Mouse (Mus musculus) embryo, embryonic 9.5 days (tissue): ENCODE results near the gene Gphn.
A peak's percentile ranks its signal among the peaks of the same experiment; 100 is the strongest.

Experiments used
- DNase-seq: peaks from one replicate; pipeline ENCODE4 v3.0.0-alpha.2; 2017; ENCODE audit errors: extremely low spot score

Gphn gene

DNA sequence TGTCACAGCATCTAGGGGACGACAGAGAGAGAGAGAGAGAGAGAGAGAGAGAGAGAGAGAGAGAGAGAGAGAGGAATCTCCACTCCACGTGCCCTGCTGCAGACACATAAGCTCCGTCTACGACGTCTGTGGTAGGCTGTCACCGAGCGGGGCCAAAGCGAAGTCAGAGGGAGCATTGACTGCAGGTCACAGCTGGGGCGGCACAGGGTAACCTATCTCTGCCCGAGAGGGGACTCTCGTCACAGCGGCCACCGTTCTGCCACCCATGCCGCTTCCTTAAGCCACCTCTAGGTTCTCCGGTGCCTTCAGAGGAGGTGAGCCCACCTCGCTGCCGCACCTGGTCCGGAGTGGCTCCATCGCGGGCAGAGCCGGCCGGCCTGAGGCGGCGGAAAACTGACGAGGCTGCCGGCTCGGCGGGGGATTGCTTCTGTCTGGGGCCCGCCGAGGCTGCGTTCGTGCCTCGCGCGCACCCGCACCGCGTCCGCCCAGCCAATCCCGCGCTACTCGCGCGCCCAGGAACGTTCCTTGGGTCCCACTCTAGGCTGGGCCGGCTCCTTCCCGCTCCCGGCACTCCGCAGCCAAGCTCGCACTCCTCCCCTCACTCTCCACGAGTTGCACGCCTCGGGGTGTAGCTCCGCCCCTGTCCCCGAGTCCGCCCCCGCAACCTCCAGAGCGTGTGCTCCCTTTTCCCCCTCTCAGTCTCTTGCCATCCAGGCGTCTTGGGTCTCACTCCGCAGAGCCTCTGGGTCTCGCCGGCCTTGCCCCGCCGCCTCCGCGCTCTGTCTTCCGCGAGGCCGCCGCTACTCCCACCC lies at the start of gene Gphn:
Gphn (plus strand) TSS at position 673 of the 812 bp plus-strand sequence.
- peak; percentile 88 for DNase-seq

DNA sequence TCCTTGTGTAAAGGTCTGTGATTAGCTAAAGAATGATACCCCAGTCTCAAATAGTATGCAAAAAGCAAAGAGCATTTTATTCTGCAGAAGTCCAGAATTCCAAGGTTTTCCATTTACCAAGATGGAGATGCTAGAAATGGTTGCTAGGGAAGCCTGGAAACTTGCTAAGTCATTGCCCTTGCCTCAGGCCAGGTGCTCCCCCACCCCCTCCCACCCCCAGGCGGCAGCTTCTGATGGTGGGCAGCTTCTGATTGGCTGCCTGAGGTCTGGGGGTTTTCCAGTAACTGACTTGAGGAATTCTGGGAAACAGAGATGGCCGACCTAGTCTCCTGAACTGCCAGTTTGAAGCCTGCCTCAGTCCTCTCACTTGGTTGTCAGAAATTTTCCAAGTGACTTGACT lies 44.7 kb upstream of the Gphn start:
- DNase-seq, result no peak

DNA sequence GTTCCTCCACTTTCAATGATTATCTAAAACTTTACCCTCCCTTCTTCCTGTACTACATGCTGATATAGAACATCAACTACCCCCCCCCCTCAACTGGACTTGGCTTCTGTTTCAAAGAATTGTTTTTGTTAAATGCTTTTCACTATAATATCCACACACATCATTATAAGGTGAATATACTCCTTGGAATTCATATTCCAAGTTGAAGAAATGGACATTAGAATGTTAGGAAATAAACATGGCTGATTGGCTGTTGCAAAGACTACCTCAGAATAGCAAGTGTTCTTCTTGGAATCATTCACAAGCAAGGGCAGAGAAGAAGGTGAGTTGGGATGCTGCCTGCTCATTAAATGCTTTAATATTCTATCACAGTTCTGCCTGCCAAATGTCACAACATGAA lies 32.2 kb upstream of the Gphn start, which contains the start of gene Gm6657:
Gm6657 (plus strand) TSS at position 301 of the 400 bp plus-strand sequence.
- no peak for DNase-seq

DNA sequence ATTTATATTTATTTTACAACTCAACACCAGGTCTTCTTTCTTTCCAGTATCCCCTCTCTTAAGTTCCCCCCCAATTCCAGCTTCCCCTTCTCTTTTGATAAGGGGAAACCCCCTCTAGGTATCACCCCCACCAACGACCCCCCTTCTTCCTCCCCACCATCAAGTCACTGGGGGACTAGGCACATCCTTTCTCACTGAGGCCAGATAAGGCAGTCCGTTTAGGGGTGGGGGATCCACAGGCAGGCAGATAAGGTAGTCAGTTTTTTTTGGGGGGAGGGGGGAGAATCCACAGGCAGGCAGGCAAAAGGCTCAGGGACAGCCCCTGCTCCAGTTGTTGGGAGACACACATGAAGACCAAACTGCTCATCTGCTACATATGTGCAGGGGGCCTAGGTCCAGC lies 30.8 kb upstream of the Gphn start:
- DNase-seq, result no peak

DNA sequence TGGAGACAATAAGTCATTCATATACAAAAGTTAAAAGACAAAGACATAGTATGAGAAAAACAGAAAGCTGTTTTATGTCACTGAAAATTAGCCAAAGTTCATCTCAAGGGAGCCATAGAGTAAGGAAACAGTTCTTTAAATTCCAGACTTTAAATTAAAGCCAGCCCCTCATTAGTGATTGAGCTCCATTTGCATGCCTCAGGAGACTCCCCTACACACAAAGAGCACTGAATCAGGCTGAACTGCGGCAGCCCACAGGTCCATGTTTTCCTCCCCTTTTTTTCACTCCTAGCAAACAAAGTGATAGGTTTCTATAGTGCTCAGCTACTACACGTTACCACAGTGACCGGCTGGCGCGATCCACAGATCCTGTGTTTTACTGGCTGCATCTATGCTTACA lies 22.5 kb upstream of the Gphn start:
- no peak for DNase-seq

DNA sequence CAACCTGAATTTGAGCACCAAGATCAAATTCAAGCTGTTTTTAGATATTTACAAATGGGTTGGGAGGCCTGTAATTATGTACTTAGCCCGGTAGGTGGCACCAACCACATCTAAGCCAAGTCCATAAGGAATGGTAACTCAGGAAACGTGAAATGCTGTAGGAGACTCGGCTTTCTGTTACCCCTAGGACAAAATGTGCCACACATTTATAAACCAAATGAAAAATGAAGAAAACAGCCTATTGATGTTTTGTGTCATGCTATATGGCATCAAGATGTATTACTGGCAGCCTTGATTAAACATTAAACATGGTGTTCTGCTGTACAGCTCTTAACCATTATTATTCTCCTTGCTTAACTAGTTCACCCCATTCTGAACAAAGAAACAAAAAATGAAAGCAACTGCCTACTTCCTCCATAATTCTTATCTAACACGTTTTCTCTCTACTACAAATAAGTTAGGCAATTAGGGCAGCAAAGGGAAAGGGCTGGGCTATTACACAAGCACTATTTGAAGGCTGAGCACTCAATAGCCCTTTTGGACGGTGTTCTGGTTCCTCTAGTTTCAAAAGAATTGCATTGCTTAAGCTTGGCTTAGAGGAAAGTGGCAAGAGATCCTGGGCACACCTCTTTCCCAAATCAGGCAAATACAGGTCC lies 20.1 kb upstream of the Gphn start:
- peak; percentile 48 for DNase-seq

DNA sequence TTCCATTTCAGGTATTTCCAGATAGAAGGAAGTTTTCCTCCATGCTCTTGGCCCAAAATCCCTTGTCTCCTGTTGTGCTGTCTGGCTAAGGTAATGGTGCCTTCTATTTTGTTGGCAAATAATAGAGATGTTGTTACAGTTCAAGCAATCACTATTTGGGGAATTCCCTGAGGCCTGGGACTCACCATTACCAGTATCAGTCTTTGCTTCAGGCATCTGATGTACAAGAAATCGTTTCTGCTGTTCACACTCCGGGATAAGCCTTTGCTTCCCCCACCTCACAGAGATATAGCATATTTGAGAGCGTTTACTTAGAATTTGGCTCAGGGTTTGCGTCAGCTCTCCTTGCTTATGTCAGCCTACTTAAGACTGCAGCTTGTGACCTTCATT lies 19.6 kb upstream of the Gphn start:
- no peak for DNase-seq

DNA sequence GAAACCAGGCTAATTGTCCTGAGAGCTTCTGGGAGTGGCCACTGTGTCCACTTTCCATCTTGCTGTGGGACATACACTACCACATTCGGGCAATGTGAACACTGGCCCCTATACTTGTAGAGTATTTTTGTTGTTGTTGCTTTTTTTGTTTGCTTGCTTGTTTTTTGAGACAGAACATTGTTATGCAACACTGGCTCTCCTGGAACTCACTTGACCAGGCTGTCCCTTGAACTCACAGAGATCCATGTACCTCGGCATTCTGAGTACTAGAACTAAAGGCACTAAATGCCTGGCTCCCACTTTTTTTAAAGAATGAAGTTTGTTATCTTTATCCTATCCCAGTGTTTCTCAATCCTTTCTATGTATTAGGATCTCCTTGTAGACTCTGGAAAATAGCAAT lies 16.3 kb upstream of the Gphn start:
- DNase-seq, result no peak

DNA sequence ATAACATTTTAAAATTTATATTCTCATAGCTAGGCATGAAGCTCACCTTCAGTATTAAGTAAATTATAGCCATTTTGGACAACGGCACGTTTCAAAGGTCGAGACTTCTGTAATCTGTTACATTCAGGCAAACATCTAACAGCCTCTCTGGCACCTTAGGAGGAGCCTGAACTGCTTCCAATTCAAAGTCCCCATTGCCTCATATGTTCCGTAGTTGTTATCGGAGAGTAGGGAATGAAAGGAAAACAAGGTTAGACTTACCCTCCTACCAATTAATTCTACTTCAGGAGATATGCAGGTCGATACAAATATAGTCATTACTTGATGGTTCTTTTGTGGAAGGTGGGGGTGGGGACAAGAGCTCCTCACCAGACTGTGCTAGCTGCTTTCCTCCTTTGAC lies 10.7 kb upstream of the Gphn start:
- DNase-seq, result no peak

DNA sequence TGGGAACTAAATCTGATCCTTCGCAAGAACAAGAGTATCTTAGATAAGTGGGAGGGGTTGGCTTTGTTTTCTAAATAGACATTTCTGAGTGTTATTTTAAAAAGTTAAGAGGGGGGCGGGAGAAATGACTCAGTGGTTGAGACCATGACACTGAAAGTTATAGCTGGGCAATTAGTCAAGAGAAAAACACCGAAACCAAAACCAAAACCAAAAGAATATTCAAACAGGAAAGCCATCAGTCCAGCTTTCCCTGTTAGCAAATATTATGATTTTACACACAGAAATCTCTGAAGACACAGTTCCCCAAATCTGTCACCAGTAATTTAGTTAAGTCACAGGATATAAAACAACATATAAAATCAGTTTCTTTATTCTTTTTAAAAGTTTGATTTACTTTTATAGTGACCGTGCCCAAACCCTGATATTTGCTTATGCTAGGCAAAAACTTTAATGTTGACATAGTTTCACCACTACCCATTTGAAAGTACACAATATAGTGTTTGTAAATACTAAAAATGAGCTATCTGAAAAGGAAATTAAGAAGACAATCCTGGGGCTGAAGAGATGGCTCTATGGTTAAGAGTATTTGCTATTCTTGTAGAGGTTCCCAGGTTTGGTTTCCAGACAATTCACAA lies 6.9 kb upstream of the Gphn start:
- DNase-seq, result no peak

DNA sequence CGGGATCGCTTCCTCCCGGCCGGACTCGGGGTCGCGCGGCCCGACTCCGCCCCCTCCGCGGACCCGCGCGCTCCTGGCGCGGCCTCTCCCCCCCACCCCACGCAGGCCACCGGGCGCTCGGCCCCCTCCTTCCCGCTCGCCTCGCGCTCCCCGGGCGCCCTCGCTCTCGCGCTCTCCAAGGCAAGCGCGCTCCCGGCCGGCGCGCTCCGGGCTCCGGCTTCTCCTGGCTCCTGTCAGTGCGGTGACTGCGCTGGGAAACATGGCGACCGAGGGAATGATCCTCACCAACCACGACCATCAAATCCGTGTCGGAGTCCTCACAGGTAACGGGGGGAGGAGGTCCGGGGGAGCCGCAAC lies 318 bp downstream of the Gphn start:
- DNase-seq, result no peak

DNA sequence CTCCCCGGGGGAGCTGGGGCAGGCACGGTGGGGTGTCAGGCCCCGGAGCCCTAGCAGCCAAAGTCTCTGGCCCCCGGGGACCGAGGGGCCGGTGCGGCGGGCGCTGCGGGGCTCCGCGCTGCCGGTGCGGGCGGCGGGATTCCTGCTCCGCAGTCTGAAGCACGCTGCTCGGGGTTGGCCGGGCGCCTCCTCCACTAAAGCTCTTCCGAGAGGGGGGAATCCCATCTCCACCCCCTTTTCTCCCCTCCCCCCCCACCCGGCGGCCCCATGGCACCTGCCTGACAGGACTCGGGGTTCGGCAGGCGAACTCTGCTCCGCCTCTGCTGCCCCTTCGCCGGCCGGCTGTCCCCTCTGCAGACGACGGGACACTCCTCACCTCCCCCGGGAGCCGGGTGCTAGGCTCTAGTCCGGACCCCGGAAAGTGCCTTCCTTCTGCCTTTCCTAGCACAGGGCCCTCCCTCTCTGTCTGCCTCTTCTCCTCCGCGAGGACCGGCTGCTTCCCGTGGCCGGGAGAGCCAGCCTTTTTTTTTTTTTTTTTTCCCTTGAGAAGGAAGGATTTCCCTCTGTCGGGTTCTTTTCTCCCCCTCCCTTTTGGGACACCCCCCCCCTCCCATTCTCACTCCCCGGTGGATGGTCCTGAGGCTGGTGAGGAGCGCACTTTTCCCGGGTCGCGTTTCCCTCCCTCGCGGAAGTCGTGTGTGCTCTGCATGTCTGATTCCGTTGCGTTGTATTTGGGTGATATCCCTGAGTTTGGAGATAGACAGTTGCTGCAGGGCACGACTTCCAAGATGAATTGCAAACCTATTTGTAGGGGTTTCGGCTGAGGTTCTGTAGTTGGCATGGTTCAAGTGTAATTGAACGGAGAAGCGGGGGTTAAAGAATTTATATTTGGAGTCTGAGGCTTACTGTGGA lies 1.1 kb downstream of the Gphn start:
- peak; percentile 62 for DNase-seq

DNA sequence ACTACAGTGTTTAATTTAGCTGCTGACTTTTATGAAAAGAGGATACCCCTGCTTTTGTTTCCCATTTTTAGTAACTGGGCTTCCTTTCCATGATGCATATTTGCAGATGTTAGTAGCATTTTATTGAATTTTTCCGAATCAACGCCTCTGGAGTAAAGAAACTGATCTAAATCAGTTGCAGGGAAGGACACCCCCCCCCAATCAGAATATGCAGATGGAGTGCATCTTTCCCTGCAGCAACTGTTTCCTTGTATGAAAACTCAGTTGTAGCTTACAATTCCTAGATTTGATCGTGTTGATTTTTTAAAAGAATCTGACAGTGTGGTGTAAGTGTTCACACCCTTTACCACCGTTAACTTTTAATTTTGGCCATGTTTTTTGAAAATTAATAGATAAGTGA lies 2.0 kb downstream of the Gphn start:
- no peak for DNase-seq

DNA sequence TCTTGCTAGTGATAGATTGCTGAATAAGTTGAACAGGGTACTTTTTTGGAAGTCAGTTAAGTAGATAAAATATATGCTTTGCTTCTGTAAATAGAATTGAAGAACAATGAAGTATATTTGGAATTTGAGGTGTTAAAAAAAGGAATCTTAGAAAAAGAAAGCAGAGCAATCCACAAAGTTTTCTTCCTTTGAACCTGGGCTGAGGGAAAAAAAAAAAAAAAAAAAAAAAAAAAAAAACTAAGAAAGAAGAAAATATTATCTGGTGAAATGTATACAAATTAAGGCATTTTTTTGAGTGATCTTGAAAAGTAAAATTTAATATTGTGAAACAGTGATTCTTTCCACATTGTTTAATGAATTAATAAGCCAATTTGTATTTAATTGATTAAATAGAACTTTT lies 6.4 kb downstream of the Gphn start:
- no peak for DNase-seq

DNA sequence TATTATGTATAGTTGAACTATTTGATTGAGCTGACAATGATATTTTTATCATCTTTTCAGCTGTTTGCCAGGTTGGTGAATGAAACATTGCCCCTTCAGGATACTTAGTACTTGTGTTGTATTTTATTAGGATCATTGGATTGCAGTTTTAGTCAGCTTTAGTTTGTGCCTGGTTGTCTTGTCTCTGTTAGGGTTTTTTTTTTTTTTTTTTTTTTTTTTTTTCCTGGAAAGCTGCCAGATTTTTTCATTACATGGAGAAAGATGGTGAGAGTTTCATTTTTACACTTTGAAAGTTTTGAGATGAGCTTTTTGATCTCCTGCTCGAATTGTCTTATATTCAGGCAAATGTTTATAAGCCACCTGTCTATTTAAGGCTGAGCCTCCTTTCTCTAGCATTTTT lies 22.2 kb downstream of the Gphn start:
- no peak for DNase-seq

DNA sequence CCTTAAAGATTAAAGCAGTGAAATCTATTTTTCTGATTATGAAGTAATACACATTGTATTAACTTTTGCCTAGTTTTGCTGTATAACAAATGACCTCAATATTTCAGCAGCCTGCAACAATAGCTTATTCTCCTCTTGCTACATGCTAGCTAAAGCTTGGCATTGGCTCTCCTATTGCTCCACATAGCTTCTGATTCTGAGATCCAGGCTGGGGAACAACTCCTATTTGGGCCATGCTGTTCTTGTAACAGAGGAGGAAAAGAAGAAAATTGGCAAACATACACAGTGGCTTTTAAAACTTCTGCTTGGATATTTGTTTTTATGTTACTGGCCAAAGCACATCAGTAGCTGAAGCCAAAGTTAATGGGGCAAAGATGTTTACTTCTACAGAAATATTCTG lies 23.0 kb downstream of the Gphn start:
- no peak for DNase-seq

DNA sequence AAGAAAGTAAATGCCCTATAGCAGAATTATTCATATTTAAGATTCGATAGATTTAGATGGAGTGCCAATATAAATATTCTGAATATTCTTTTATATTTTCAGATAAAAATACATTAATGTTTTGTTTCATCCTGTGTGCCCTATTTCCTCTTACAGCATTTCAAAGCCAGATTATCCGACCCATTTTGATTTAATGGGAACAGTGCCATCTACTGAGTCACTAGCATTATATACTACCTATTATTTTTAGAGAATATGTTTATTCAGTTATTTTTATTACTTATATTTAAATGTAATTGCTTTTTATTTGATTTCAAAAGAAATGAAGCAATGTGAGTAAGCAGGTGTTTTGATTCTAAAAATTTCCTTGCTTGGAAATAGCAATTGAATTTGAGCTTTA lies 51.2 kb downstream of the Gphn start:
- no peak for DNase-seq

DNA sequence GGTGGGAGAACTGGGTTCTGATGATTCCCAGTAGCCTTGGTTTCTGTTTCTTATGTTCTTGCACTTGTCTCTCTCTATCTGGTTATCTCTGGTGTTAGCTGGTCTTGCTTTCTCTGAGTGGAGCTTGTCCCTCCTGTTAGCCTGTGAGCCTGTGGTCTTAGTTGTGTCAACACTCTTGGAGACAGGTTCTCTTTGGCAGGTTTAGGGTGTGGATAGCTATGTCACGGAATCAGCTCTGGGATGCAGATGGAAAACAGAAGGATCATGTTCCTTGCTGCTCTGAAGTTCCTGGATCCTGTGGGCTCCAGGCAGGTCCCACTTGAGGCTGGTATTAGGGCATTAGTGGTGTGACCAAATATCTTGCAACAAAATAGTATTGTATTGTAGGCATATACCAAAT lies 64.2 kb downstream of the Gphn start:
- DNase-seq, result no peak

DNA sequence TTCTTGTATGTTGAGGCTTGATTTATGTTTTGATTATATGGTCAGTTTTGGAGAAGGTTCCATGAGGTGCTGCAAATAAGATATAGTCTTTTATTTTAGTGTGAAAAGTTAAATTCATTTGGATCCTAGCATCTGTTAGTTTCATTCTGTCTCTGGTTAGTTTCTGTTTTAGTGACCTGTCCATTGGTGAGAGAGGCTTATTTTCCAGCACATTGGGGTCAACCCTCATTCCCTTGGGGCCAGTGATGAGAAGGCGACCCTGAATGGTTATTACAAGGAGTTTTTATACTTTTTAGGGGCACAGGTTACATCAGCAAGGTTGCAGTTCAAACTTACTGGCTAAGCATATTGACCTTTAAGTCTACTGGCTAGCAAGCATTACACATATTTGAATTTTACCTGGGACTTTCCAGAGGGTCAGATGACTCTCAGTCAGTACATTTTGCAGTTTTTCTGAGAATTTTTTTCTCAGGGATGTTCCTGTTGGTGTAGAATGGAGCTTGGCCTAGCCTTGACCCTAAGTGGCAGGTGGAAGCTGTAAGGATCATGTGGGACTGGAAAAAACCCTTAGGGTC lies 72.7 kb downstream of the Gphn start:
- DNase-seq, result no peak

DNA sequence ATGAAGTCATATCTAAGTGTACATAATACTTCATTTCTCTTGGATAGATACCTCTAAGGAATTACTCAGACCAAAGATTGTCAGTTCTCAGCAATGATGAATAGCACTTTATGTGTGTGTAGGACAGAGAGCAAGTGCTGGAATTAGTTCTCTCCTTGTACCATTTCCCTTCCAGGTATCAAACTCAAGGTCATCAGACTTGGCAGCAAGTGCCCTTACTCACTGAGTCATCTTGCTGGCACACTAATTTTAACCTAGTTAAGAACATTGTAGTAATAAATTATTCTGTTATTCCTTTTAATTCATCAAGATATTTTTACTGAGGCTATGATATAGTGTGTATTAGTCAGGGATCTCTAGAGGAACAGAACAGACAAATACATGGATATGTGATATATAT lies 88.9 kb downstream of the Gphn start:
- no peak for DNase-seq

DNA sequence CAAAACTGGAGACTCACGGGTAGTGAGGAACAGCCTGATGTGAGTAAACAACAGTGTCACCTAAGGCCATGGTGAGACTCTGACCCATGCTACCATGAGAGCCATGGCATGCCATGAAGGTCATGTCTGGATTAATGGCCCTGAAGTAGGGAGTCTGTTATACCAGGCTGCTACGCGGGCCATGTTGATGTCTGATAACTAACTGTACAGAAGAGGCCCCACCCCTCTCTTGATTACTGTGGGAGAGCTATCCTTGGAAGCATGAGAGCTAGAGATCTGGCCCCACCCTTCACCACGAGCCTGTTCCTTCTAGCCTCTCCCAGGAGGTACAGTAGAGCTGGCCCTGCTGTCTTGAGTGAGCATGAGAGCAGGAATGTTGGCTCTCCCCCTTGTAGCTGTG lies 101.8 kb downstream of the Gphn start:
- DNase-seq, result no peak

DNA sequence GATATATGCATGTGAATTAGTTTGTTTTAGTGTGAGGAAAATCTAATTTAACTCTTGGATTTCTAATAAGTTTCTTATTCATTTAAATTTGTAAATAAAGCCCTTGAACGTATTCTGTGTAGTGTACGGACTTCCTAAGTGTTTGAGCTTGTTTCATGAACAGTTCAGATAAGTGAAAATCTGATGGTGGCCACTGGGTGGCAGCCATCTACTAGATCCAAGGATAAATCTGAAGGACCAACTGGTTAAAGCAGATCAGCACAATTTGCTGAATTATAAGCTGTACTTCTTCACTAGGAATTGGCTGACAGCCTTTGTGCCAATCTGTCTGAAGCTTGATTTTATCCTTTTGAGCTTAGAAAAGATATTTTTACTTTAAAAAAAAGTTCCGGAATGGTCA lies 105.9 kb downstream of the Gphn start:
- DNase-seq, result peak; percentile 40
